Mouse (Mus musculus) layer of hippocampus, adult 9-11 months (tissue): ENCODE data around the gene Actl6b.
A peak's percentile ranks its signal among the peaks of the same experiment; 100 is the strongest.

Source experiments
- DNase-seq: peaks from one replicate; pipeline ENCODE4 v3.0.0; 2022

The Actl6b gene

DNA sequence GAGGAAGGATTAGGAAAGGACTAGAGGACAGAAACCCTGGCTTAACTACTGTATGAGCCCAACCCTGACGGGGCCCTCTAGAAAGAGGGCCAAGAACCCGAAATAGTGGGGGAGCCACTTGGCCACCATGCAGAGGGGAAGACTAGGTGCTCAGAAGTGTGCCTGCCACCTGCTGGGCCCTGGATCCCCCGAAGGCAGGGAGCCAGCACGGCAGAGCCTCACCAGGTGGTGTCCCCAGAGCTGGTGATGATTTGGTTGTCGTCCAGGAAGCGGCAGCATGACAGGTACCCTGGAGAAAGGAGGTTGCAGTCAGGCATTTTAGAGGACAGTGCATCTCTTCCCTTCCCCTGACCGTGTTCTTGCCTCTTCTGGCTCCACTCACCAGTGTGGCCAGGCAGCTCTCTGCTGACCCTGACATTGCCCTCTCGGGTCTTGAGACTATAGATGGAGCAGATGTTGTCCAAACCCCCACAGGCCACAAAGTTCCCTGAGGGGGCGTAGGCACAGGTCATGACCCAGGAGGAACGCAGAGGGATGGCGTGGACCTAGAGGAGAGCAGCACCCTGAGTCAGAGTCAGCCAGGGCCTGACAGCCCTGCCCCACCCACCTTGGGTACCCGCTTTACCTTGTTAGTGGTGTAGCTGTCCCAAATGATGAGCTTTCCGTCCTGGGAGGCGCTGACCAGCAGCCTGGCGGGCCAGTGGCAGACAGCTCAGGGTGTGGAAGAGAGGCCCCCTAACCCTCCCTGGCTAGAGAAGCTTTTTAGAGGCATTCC lies 23.9 kb upstream of the Actl6b start:
- no peak for DNase-seq

- DNase-seq: no peak
Measured at GRCm38 (mm10) chr5:137530075-137530474, 23.2 kb upstream of the Actl6b start.

DNA sequence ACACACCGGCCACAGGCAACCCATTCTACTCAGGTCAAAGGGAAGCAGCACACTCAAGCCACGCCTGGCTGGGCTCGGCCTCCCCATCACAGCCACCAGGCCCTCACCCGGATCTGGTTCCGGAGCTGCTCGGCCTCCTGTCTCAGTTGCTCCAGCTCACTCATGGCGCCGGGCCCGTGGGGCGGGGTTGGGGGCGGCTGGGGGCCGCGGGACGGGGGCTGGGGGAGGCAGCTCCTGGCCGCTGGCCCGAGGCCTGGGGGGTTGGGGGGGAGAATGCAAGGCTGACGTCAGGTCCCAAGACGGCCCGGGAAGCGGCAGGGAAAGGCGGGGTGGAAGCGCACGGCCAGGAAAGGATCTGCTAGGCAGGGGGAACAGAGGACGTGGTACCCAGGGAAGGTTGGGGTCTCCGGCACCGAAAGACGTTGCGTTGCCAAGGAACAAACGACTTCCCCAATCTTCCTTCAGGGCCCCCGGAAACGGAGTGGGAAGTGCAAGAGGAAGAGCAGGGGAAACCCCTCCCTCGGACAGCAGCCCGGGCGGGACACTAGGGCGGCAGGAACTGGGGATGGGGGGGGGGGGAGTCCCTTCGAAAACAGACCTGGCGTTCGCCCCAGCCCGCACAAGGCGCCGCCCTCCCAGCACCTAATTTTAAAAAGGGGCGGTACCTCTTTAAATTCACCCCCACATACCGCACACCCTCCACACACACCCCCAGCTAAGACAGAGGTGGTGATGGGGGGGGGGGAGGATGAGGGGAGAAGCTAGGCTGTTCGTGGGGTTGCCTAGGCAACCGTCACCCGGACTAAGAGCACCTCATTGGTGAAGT lies 22.5 kb upstream of the Actl6b start:
- DNase-seq: peak; percentile 92

DNA sequence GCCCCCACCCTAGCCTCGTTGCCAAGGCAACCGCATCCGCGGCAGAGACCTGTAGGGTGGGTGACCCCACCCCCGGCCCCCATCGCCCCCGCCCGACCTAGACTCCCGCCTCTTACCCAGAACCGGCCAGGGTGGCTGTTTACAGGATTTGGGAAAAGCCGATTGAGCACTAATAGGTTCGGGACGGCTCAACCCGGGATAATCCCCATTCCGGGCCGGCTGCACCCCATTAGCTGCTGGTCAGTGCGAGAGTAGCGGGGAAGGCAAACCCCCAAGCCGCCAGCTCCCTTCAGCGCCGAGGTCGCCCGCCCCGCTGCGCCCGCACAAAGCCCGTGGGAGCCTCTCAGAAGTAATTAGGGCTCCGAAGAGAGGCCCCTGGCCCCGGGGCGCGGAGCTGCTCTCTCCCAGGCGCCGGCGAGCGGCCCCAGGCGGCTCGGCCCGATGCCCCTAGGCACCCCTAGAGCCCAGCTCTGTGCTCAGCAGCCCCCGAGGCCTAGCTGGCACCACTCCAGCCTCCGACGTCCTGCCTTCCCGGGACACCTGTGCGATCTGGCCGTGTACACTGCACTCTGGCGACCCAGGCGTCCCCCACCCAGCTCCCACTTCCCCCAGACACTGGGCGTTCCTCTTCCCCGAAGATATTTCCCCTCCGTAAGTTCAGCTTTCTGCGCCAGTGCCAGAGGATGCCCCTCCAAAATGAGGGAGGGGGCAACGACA lies 21.7 kb upstream of the Actl6b start:
- no peak for DNase-seq

GRCm38 (mm10) chr5:137532131-137532807 lies 21.0 kb upstream of the Actl6b start:
- DNase-seq: peak; percentile 25

GRCm38 (mm10) chr5:137532808-137533116 lies 20.6 kb upstream of the Actl6b start:
- DNase-seq: no peak

- DNase-seq: peak; percentile 98
Measured at GRCm38 (mm10) chr5:137533117-137533827, 20.0 kb upstream of the Actl6b start, which contains the start of the genes Epo and Gnb2. TSS of gene Epo (minus strand) at chr5:137533242. TSS of gene Gnb2 (minus strand) at chr5:137533510.

GRCm38 (mm10) chr5:137534762-137535161 lies 18.6 kb upstream of the Actl6b start:
- DNase-seq: peak; percentile 4

GRCm38 (mm10) chr5:137535318-137535717 lies 18.0 kb upstream of the Actl6b start:
- no peak for DNase-seq

GRCm38 (mm10) chr5:137537461-137537860 lies 15.9 kb upstream of the Actl6b start:
- DNase-seq: no peak

GRCm38 (mm10) chr5:137539291-137539801 lies 14.0 kb upstream of the Actl6b start:
- peak; percentile 69 for DNase-seq

DNA sequence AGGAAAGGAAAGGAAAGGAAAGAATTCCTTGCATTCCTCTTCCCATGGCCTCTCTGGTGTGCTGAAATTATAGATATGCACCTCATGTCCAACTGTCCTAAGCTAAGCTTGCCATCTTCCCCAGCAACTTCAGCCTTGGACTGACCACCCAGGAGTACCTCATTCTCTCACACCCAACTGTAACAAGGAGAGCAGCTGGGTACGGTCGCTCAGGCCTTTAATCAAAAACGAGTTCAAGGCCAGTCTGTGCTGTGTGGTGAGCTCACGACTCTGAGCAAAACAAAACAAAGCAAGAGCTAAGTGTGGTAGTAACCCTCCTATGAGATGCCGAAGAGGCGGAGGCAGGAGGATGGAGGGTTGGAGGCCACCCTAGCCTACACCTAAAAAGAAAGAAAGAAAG lies 12.3 kb upstream of the Actl6b start:
- DNase-seq: no peak

GRCm38 (mm10) chr5:137541768-137542540 lies 11.4 kb upstream of the Actl6b start:
- no peak for DNase-seq

DNA sequence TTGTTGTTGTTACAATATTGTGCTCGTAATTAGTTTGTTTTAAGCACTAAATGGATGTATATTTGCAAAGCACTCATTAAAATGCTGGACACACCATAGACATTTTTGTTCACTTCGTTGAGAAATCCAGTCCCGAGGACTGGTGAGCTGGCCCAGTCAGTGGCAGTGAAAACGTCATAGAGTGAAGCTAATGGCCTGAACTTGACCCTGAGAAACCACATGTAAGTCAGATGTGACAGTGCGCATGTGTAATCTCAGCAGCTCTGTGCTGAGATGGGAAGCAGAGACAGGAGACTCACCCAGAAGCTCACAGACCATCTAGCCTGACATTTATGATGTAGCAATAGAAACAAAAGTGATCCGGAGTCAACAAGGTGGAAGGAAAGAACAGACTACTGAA lies 8.4 kb upstream of the Actl6b start:
- DNase-seq: no peak

DNA sequence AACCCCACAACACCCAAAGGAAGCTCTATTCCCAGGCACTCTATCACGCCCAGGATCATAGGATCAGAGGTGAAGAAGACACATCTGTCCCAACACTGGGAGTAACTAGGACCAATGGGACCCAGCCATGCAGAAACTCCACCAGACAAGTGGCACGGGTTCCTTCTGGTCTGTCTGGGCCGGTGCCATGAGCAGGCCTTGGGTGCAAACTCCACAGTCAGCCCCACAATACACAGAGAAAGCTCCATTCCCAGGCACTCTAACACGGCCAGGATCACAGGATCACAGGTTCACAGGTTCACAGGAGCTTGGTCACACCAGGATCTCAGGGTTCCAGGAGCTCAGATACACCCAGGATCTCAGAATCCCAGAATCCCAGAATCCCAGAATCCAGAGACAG lies 7.7 kb upstream of the Actl6b start:
- DNase-seq: no peak

GRCm38 (mm10) chr5:137549840-137550239 lies 3.5 kb upstream of the Actl6b start:
- no peak for DNase-seq

DNA sequence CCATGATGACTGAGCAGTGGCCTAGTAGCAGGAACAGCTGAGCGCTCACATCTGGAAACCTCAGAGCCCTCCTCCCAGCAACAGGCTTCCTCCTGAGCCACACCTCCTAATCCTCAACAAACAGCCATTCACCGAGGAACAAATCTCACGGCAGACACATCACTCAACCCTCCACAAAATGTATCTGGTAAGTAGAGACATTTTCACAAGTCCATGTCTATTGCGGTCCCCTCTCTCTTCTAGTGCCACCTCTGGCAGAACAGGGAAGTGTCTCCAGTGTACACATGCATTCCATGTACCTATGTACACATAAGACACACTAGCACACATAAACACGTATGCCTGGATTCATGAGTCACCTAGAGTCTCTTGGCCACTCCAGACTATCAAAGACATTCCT lies 2.2 kb upstream of the Actl6b start:
- DNase-seq: no peak

DNA sequence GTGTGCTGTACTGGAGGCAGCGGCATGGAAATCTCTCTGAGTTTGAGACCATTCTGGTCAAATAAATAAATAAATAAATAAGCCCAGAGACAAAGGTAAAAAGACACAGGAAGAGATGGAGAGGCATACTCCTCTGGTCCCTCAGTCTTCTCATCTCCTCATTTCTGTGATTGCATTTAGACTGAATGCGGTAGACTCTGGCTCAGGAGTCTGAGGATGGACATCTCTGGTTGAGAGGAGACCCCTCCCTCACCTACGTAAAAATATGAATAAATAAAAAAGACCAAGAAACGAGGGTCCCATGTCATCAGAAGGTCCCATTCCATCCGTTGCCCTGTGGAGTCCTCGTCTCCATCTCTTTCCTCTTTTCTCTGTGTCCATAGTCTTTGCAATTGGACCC lies 317 bp upstream of the Actl6b start:
- DNase-seq: no peak

DNA sequence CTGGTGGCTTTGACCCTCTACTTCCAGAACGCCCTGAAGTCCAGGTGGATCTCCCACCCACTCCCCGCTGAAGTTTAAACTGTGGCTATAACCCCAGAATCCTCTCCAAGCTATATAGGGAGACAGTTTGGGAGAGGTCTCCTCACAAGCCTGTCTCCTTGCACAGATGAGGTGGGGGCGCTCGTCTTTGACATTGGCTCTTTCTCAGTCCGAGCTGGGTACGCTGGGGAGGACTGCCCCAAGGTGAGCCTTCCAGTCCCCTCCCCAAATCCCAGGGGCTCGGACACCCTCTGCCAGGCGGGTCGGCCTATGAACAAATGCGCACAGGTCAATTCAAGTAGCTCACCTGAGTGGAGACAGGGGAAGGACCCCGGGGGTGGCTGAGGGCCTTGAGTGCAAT lies 581 bp downstream of the Actl6b start:
- no peak for DNase-seq

DNA sequence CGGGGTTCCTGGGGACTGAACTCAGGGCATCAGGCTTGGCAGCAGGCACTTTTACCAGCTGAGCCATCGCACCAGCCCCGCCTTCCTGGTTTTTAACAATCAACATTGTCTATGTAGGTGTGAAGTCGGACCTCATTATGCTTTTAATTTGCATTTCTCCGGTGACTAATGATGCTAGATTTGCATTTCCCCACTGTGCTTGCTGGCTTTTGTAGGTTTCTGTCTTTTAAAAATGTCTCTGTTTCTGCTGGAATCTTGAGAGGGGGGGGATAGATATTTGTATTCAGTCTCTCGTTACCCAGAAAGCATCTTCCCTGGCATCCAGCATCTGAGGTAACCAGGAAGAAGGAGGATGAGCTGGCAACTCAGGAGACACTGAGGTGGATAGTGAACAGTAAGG lies 8.2 kb downstream of the Actl6b start:
- DNase-seq: no peak

GRCm38 (mm10) chr5:137562965-137563364 lies 9.6 kb downstream of the Actl6b start:
- peak; percentile 74 for DNase-seq
